Mouse (Mus musculus) heart, postnatal 0 days (tissue): Measurements from ENCODE around the gene Serpinc1.

Experiments used
- CTCF ChIP-seq: IDR thresholded peaks from 2 replicates; pipeline ENCODE4 v1.5.1; 2016; ENCODE audit warnings: antibody characterized with exemption, control low read depth, low read depth
- EP300 ChIP-seq: IDR thresholded peaks from 2 replicates; pipeline ENCODE4 v1.6.1; 2016; ENCODE audit warnings: antibody characterized with exemption, low read depth

DNA sequence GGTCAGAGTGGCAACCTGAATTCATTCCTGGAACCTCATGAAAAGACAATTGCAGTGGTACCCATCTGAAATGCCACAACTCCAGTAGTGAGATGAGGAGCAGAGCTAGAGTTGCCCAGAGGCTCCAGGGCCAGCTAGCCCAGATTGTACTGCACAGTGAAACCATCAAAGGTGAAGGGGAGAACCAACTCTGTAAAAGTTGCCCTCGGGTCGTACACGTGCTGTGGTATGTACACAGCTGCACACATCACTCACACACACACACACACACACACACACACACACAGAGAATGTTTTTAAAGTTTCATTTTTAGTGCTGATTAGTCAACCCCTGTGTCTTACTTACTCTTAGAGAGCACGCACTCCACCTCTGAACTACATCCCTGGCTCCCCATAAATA lies 3.0 kb downstream of the Serpinc1 start:
- TF ChIP-seq CTCF (no peak), EP300 (no peak)
